Mouse (Mus musculus): ENCODE data around the gene Spsb4.
"Not testable (repeated sequence)": the region's sequence is repeated elsewhere in the genome, so short reads cannot be mapped to it uniquely, and the experiment has no call there.

Spsb4 gene

GRCm38 (mm10) chr9:96954063-96954809 lies 64.4 kb downstream of the Spsb4 start:
- DNase-seq (ENCODE audit: low read depth, low spot score) = peak; percentile 52

GRCm38 (mm10) chr9:96953443-96953842 lies 65.2 kb downstream of the Spsb4 start:
- no peak for DNase-seq (ENCODE audit: low read depth, low spot score)

- DNase-seq (ENCODE audit: low read depth, low spot score) = peak; percentile 74
Observed at GRCm38 (mm10) chr9:96952310-96952975, 66.2 kb downstream of the Spsb4 start.

- no peak for DNase-seq (ENCODE audit: low read depth, low spot score)
Observed at GRCm38 (mm10) chr9:96949551-96949950, 69.1 kb downstream of the Spsb4 start.

- DNase-seq (ENCODE audit: low read depth, low spot score) = no peak
Observed at GRCm38 (mm10) chr9:96948546-96948945, 70.1 kb downstream of the Spsb4 start.

GRCm38 (mm10) chr9:96947171-96947570 lies 71.5 kb downstream of the Spsb4 start:
- no peak for DNase-seq (ENCODE audit: low read depth, low spot score)

GRCm38 (mm10) chr9:96944517-96944916 lies 74.1 kb downstream of the Spsb4 start:
- peak; percentile 52 for DNase-seq (ENCODE audit: low read depth, low spot score)

- no peak for DNase-seq (ENCODE audit: low read depth, low spot score)
Observed at GRCm38 (mm10) chr9:96942975-96943374, 75.7 kb downstream of the Spsb4 start.

GRCm38 (mm10) chr9:96938887-96939286 lies 79.8 kb downstream of the Spsb4 start:
- DNase-seq (ENCODE audit: low read depth, low spot score) = no peak

- not testable (repeated sequence) for DNase-seq (ENCODE audit: low read depth, low spot score)
Observed at GRCm38 (mm10) chr9:96936427-96936826, 82.2 kb downstream of the Spsb4 start.

GRCm38 (mm10) chr9:96935556-96936300 lies 82.9 kb downstream of the Spsb4 start:
- DNase-seq (ENCODE audit: low read depth, low spot score) = no peak

GRCm38 (mm10) chr9:96934816-96935215 lies 83.8 kb downstream of the Spsb4 start:
- DNase-seq (ENCODE audit: low read depth, low spot score) = no peak

GRCm38 (mm10) chr9:96932751-96933150 lies 85.9 kb downstream of the Spsb4 start:
- DNase-seq (ENCODE audit: low read depth, low spot score) = peak; percentile 26

- no peak for DNase-seq (ENCODE audit: low read depth, low spot score)
Observed at GRCm38 (mm10) chr9:96923577-96924316, 94.9 kb downstream of the Spsb4 start.

- no peak for DNase-seq (ENCODE audit: low read depth, low spot score)
Observed at GRCm38 (mm10) chr9:96923119-96923518, 95.5 kb downstream of the Spsb4 start.

GRCm38 (mm10) chr9:96916620-96917538 lies 101.8 kb downstream of the Spsb4 start:
- DNase-seq (ENCODE audit: low read depth, low spot score) = peak; percentile 97

GRCm38 (mm10) chr9:96916076-96916475 lies 102.6 kb downstream of the Spsb4 start:
- DNase-seq (ENCODE audit: low read depth, low spot score) = no peak

GRCm38 (mm10) chr9:96914851-96915250 lies 103.8 kb downstream of the Spsb4 start:
- no peak for DNase-seq (ENCODE audit: low read depth, low spot score)

GRCm38 (mm10) chr9:96914005-96914404 lies 104.6 kb downstream of the Spsb4 start:
- no peak for DNase-seq (ENCODE audit: low read depth, low spot score)

GRCm38 (mm10) chr9:96909503-96909902 lies 109.1 kb downstream of the Spsb4 start:
- DNase-seq (ENCODE audit: low read depth, low spot score) = no peak

GRCm38 (mm10) chr9:96908737-96909136 lies 109.9 kb downstream of the Spsb4 start:
- DNase-seq (ENCODE audit: low read depth, low spot score) = no peak
